ENCODE assay signal across 8 mouse cellular contexts in genomic region chr3:88771189-88771940, GRCm38 (mm10). TPM values are rescaled to one million over a fixed set of nuclear protein-coding genes. Genes with fewer than 3 reads are reported as not detected.
DNase-seq lines count a peak whose midpoint lies in the region; ATAC-seq and TF ChIP-seq lines count a peak whose summit lies in the region.
"Not testable (repeated sequence)": the region's sequence is repeated elsewhere in the genome, so short reads cannot be mapped to it uniquely, and the experiment has no call there.

No protein-coding gene starts in this region.

- peak overlapping the region; percentile 82 for H3K27ac ChIP-seq in forebrain, embryonic 11.5 days (ENCODE audit: low read depth, low read length)
- peak overlapping the region; percentile 83 for H3K27ac ChIP-seq in heart, embryonic 15.5 days
- H3K27ac ChIP-seq in kidney, embryonic 15.5 days, result peak overlapping the region; percentile 75
- H3K27ac ChIP-seq in limb, embryonic 14.5 days (replicated peaks; ENCODE audit: low read depth, low read length), result peak overlapping the region; percentile 70; the same call in 1 of the 2 replicates
- peak overlapping the region; percentile 92 for H3K27ac ChIP-seq in midbrain, embryonic 11.5 days (ENCODE audit: low read depth, low read length)
- not testable (repeated sequence) for H3K27ac ChIP-seq in small intestine, adult 2 months (ENCODE audit: insufficient read depth, low read depth, low read length)

- peak overlapping the region; percentile 31 for H3K4me3 ChIP-seq in forebrain, embryonic 11.5 days (ENCODE audit: low read depth, low read length)
- H3K4me3 ChIP-seq in heart, embryonic 15.5 days, result peak overlapping the region; percentile 42
- H3K4me3 ChIP-seq in kidney, embryonic 15.5 days (replicated peaks), result peak overlapping the region; percentile 37
- H3K4me3 ChIP-seq in limb, embryonic 14.5 days (replicated peaks; ENCODE audit: low read length), result peak overlapping the region; percentile 32
- H3K4me3 ChIP-seq in midbrain, embryonic 11.5 days (ENCODE audit: low read depth, low read length), result peak overlapping the region; percentile 50
- H3K4me3 ChIP-seq in small intestine, adult 2 months (ENCODE audit: low read depth, low read length), result peak overlapping the region; percentile 52

- not testable (repeated sequence) for H3K27me3 ChIP-seq in forebrain, embryonic 11.5 days (ENCODE audit: control insufficient read depth, insufficient read depth, low read length); heart, embryonic 15.5 days; kidney, embryonic 15.5 days; limb, embryonic 14.5 days (ENCODE audit: control insufficient read depth, insufficient read depth, low read length); midbrain, embryonic 11.5 days (ENCODE audit: control insufficient read depth, insufficient read depth, low read length); small intestine, adult 2 months (ENCODE audit: control insufficient read depth, insufficient read depth, low read length)

- not testable (repeated sequence) for H3K36me3 ChIP-seq in forebrain, embryonic 11.5 days (ENCODE audit: control insufficient read depth, insufficient read depth, low read length); heart, embryonic 15.5 days; kidney, embryonic 15.5 days; limb, embryonic 14.5 days (ENCODE audit: control insufficient read depth, insufficient read depth, low read length); midbrain, embryonic 11.5 days (ENCODE audit: control insufficient read depth, insufficient read depth, low read length); small intestine, adult 2 months (ENCODE audit: control insufficient read depth, insufficient read depth, low read length)

- DNase-seq in brain, embryonic 18.5 days (ENCODE audit: low read depth, low spot score), result peak; percentile 47
- DNase-seq in forebrain, embryonic 11.5 days (ENCODE audit: low spot score), result peak; percentile 82
- DNase-seq in limb, embryonic 14.5 days (ENCODE audit: low spot score), result peak; percentile 27
- peak; percentile 94 for DNase-seq in midbrain, embryonic 11.5 days (ENCODE audit: low spot score, missing footprints)

- ATAC-seq in CD4-positive, CD25-positive, alpha-beta regulatory T cell, adult 4 months, result peak; percentile 60
- ATAC-seq in forebrain, embryonic 11.5 days (replicated peaks; ENCODE audit: low FRiP score), result peak; percentile 90
- peak; percentile 81 for ATAC-seq in heart, embryonic 15.5 days (replicated peaks; ENCODE audit: insufficient number of reproducible peaks, insufficient read depth, low FRiP score, low read depth)
- ATAC-seq in kidney, embryonic 15.5 days (replicated peaks; ENCODE audit: low FRiP score), result peak; percentile 68
- ATAC-seq in limb, embryonic 14.5 days (ENCODE audit: low FRiP score, low read depth), result peak; percentile 48
- peak; percentile 88 for ATAC-seq in midbrain, embryonic 11.5 days (ENCODE audit: low FRiP score)

- not testable (repeated sequence) for H3K4me1 ChIP-seq in forebrain, embryonic 11.5 days (replicated peaks; ENCODE audit: control insufficient read depth, insufficient read depth, low read length); heart, embryonic 15.5 days (replicated peaks); kidney, embryonic 15.5 days; limb, embryonic 14.5 days (ENCODE audit: control insufficient read depth, insufficient read depth, low read length); midbrain, embryonic 11.5 days (ENCODE audit: control insufficient read depth, insufficient read depth, low read length); small intestine, adult 2 months (ENCODE audit: control insufficient read depth, insufficient read depth, insufficient read length, low read length)

- WGBS in forebrain, embryonic 11.5 days, result 1% methylated on average over 18 of the region's 28 CpGs
- WGBS in heart, embryonic 15.5 days, result 1% methylated on average over 22 of the region's 28 CpGs
- under 1% methylated on average over 23 of the region's 28 CpGs for WGBS in kidney, embryonic 15.5 days
- WGBS in limb, embryonic 14.5 days, result 2% methylated on average over 12 of the region's 28 CpGs
- 2% methylated on average over 17 of the region's 28 CpGs for WGBS in midbrain, embryonic 11.5 days
- 2% methylated on average over 21 of the region's 28 CpGs for WGBS in small intestine, adult 2 months

- peak overlapping the region; percentile 37 for H3K9ac ChIP-seq in forebrain, embryonic 11.5 days (ENCODE audit: low read length)
- not testable (repeated sequence) for H3K9ac ChIP-seq in heart, embryonic 15.5 days; kidney, embryonic 15.5 days
- H3K9ac ChIP-seq in limb, embryonic 14.5 days (ENCODE audit: low read depth, low read length, severe bottlenecking), result 0 out of 2 replicates have a peak overlapping the region, but pooled peaks have one; percentile 25
- peak overlapping the region; percentile 74 for H3K9ac ChIP-seq in midbrain, embryonic 11.5 days (ENCODE audit: low read length)

- not testable (repeated sequence) for TF ChIP-seq CTCF in small intestine, adult 2 months (IDR thresholded peaks at IDR 0.05; ENCODE audit: extremely low read depth, insufficient read length, insufficient replicate concordance, low read depth, low read length)

- H3K9me3 ChIP-seq in forebrain, embryonic 11.5 days (ENCODE audit: control insufficient read depth, low read length); heart, embryonic 15.5 days (replicated peaks); kidney, embryonic 15.5 days (replicated peaks); limb, embryonic 14.5 days (ENCODE audit: control insufficient read depth, low read length); midbrain, embryonic 11.5 days (ENCODE audit: control insufficient read depth, low read length): not testable (repeated sequence)

- peak overlapping the region; percentile 44 for H3K4me2 ChIP-seq in forebrain, embryonic 11.5 days (ENCODE audit: low read depth, low read length, severe bottlenecking)
- peak overlapping the region; percentile 61 for H3K4me2 ChIP-seq in heart, embryonic 15.5 days
- H3K4me2 ChIP-seq in kidney, embryonic 15.5 days, result peak overlapping the region; percentile 69
- H3K4me2 ChIP-seq in limb, embryonic 14.5 days (replicated peaks; ENCODE audit: low read depth, low read length, severe bottlenecking), result peak overlapping the region; percentile 48
- peak overlapping the region; percentile 48 for H3K4me2 ChIP-seq in midbrain, embryonic 11.5 days

- TF ChIP-seq POLR2A in limb, embryonic 14.5 days (IDR thresholded peaks at IDR 0.05; ENCODE audit: borderline replicate concordance, extremely low read depth, insufficient read depth, insufficient read length); small intestine, adult 2 months (IDR thresholded peaks at IDR 0.05; ENCODE audit: low read depth, low read length): not testable (repeated sequence)

RNA-seq across cellular contexts. Expression of gene Syt11, which starts 3.6 kb away (rescaled TPM):
- polyA plus RNA-seq in CD4-positive, CD25-positive, alpha-beta regulatory T cell, adult 4 months (2017; shearing (Covaris generic)), result 100 to 1,000 TPM in 1 of 2 experiments, 10 to 100 TPM in 1; 82.0 to 119 TPM
- 184 and 193 TPM in 2 replicates for polyA plus RNA-seq in forebrain, embryonic 11.5 days (2014; fragmentation: Nextera tagmentation; extraction: Ambion mirVana)
- 10.8 and 14.4 TPM in 2 replicates for polyA plus RNA-seq in heart, embryonic 15.5 days (2015; fragmentation: Nextera tagmentation; extraction: Ambion mirVana)
- polyA plus RNA-seq in kidney, embryonic 15.5 days (2015; fragmentation: Nextera tagmentation; extraction: Ambion mirVana), result 13.1 and 16.2 TPM in 2 replicates
- polyA plus RNA-seq in limb, embryonic 14.5 days (2012; rRNA removed), result 15.3 and 17.5 TPM in 2 replicates
- 13.9 and 20.8 TPM in 2 replicates for polyA plus RNA-seq in limb, embryonic 14.5 days (2014; fragmentation: Nextera tagmentation; extraction: Ambion mirVana)
- polyA plus RNA-seq in midbrain, embryonic 11.5 days (2014; fragmentation: Nextera tagmentation; extraction: Ambion mirVana), result 178 and 180 TPM in 2 replicates
- polyA plus RNA-seq in small intestine, adult 2 months (2012; rRNA removed), result 1.8 and 1.9 TPM in 2 replicates

RNA-seq across cellular contexts. Expression of gene Rit1, which starts 54.7 kb away (rescaled TPM):
- 10 to 100 TPM; 28.1 to 36.1 TPM for polyA plus RNA-seq in CD4-positive, CD25-positive, alpha-beta regulatory T cell, adult 4 months (2017; shearing (Covaris generic))
- polyA plus RNA-seq in forebrain, embryonic 11.5 days (2014; fragmentation: Nextera tagmentation; extraction: Ambion mirVana), result 37.9 and 43.4 TPM in 2 replicates
- polyA plus RNA-seq in heart, embryonic 15.5 days (2015; fragmentation: Nextera tagmentation; extraction: Ambion mirVana), result 49.9 and 55.5 TPM in 2 replicates
- 46.7 and 50.4 TPM in 2 replicates for polyA plus RNA-seq in kidney, embryonic 15.5 days (2015; fragmentation: Nextera tagmentation; extraction: Ambion mirVana)
- polyA plus RNA-seq in limb, embryonic 14.5 days (2012; rRNA removed), result 46.8 and 47.4 TPM in 2 replicates
- 62.4 and 64.3 TPM in 2 replicates for polyA plus RNA-seq in limb, embryonic 14.5 days (2014; fragmentation: Nextera tagmentation; extraction: Ambion mirVana)
- polyA plus RNA-seq in midbrain, embryonic 11.5 days (2014; fragmentation: Nextera tagmentation; extraction: Ambion mirVana), result 43.8 and 48.8 TPM in 2 replicates
- polyA plus RNA-seq in small intestine, adult 2 months (2012; rRNA removed), result 13.2 and 21.5 TPM in 2 replicates

Comparison
In these comparisons a context has a peak if more than half of its experiments do, and no peak if none do; other contexts are left out.
1. DNase-seq: peak in every context shown above with its lines; median percentile 94 in midbrain, embryonic 11.5 days; 82 in forebrain, embryonic 11.5 days; 47 in brain, embryonic 18.5 days; 27 in limb, embryonic 14.5 days.